8 mouse cellular contexts compared by ENCODE assay signal in the genomic region with DNA sequence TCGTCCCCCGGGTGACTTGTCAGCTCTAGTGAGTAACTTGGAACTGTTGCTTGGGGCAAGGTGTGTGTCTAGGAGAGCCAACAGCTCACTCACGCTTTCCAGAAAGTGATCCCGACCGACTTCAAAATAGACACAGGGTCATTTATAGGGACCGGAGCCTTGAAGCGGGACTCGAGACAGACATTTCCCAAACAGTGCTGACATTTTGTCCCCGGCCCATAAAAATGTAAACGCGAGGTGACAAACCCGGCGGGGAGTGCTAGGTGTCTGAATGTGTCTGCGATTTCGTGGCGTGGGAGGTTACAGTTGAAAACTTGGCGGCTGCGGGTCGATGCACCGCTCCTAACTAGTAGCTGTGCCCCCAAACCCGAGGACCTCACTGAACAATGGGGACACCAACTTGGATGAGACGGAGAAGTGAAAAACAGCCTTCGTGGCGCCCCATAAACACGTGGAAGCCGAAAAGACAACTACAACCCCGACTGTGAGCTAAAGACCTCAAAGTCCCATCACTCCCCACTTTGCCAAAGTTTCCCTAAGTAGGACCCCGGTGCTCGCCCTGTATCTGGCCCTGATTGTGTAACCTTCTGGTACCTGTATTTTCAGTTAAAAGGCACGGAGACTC. TPM values are rescaled to one million over a fixed set of nuclear protein-coding genes. Genes with fewer than 3 reads are reported as not detected.
DNase-seq lines count a peak whose midpoint lies in the region; ATAC-seq and TF ChIP-seq lines count a peak whose summit lies in the region.

No protein-coding gene starts in this region.

- H3K4me3 ChIP-seq in cerebellum, adult 2 months (replicated peaks; ENCODE audit: insufficient read depth, low read depth, low read length): peak overlapping the region; percentile 22
- H3K4me3 ChIP-seq in bone marrow, adult 2 months (replicated peaks; ENCODE audit: control insufficient read depth, low read depth, low read length): peak overlapping the region; percentile 63
- peak overlapping the region; percentile 56 for H3K4me3 ChIP-seq in liver, embryonic 13.5 days (replicated peaks)
- peak overlapping the region; percentile 55 for H3K4me3 ChIP-seq in olfactory bulb, adult 2 months (ENCODE audit: insufficient read depth, low read depth, low read length)

- H3K27me3 ChIP-seq in cerebellum, adult 2 months (ENCODE audit: control insufficient read depth, insufficient read depth, low read length): peaks cover 6% of the 10 kb centered on the region; the same call in 1 of the 2 replicates
- peaks cover 54% of the 10 kb centered on the region for H3K27me3 ChIP-seq in liver, embryonic 13.5 days

- TF ChIP-seq CTCF in cerebellum, adult 2 months (IDR thresholded peaks at IDR 0.05; ENCODE audit: borderline replicate concordance, insufficient read depth, low read depth, low read length): no peak
- no peak for TF ChIP-seq CTCF in bone marrow, adult 2 months (IDR thresholded peaks at IDR 0.05; ENCODE audit: control insufficient read depth, insufficient read depth, low read length)
- no peak for TF ChIP-seq CTCF in olfactory bulb, adult 2 months (IDR thresholded peaks at IDR 0.05; ENCODE audit: insufficient read depth, low read depth, low read length)

- TF ChIP-seq POLR2A in cerebellum, adult 2 months (IDR thresholded peaks at IDR 0.05; ENCODE audit: borderline replicate concordance, insufficient read depth, low read length): no peak
- no peak for TF ChIP-seq POLR2A in bone marrow, adult 2 months (IDR thresholded peaks at IDR 0.05; ENCODE audit: borderline replicate concordance, control insufficient read depth, low read depth, low read length)
- no peak for TF ChIP-seq POLR2A in olfactory bulb, adult 2 months (IDR thresholded peaks at IDR 0.05; ENCODE audit: insufficient read depth, low read depth, low read length)

- 1% methylated on average over 30 of the region's 30 CpGs for WGBS in cerebellum, adult 2 months
- WGBS in bone marrow, adult 2 months: 1% methylated on average over 30 of the region's 30 CpGs
- WGBS in liver, embryonic 13.5 days (ENCODE audit: insufficient replicate concordance): 1% methylated on average over 30 of the region's 30 CpGs
- WGBS in olfactory bulb, adult 2 months: 2% methylated on average over 30 of the region's 30 CpGs

- peak overlapping the region; percentile 75 for H3K4me2 ChIP-seq in liver, embryonic 13.5 days

- no peak overlapping the region for H3K9ac ChIP-seq in liver, embryonic 13.5 days

- no peaks in the 10 kb centered on the region for H3K36me3 ChIP-seq in liver, embryonic 13.5 days

- no peak overlapping the region for H3K27ac ChIP-seq in cerebellum, adult 2 months (ENCODE audit: insufficient read depth, low read length)
- H3K27ac ChIP-seq in bone marrow, adult 2 months (ENCODE audit: control insufficient read depth, insufficient read depth, low read depth, low read length, poor library complexity): no peak overlapping the region
- no peak overlapping the region for H3K27ac ChIP-seq in liver, embryonic 13.5 days
- H3K27ac ChIP-seq in olfactory bulb, adult 2 months (ENCODE audit: insufficient read depth, low read depth, low read length): no peak overlapping the region

- H3K9me3 ChIP-seq in liver, embryonic 13.5 days (replicated peaks): no peaks in the 10 kb centered on the region

- ATAC-seq in cerebellum, adult (ENCODE audit: insufficient number of reproducible peaks, low FRiP score, low TSS enrichment): no peak
- ATAC-seq in liver, embryonic 13.5 days (ENCODE audit: low read depth): no peak

- intact Hi-C loops in heart, postnatal 14 days (cut with DNase I): no loop called here
- intact Hi-C loops in gastrocnemius, postnatal 36 days (cut with DNase I): no loop called here

- DNase-seq in cerebellum, adult 2 months: no peak
- DNase-seq in heart, postnatal 14 days: peak; percentile 5 to 10
- DNase-seq in liver, embryonic 13.5 days: no peak
- DNase-seq in layer of hippocampus, postnatal 10 days (ENCODE audit: low spot score in 2 of 2): no peak
- no peak for DNase-seq in gastrocnemius, postnatal 36 days

- no peaks in the 10 kb centered on the region for H3K4me1 ChIP-seq in cerebellum, adult 2 months (ENCODE audit: control insufficient read depth, insufficient read depth, low read length)
- H3K4me1 ChIP-seq in bone marrow, adult 2 months (ENCODE audit: control insufficient read depth, insufficient read depth, low read length): peaks cover 2% of the 10 kb centered on the region; the same call in 1 of the 2 replicates
- peaks cover 4% of the 10 kb centered on the region; the same call in 1 of the 2 replicates for H3K4me1 ChIP-seq in liver, embryonic 13.5 days (replicated peaks)
- peaks cover 22% of the 10 kb centered on the region for H3K4me1 ChIP-seq in olfactory bulb, adult 2 months (ENCODE audit: control insufficient read depth, insufficient read depth, low read length)

RNA-seq across cellular contexts. Expression of a gene that starts 1.1 kb away (rescaled TPM):
- 0.59 and 0.63 TPM in 2 replicates for polyA plus RNA-seq in cerebellum, adult 2 months (2012; rRNA removed)
- 0.77 and 2.5 TPM in 2 replicates for polyA plus RNA-seq in bone marrow, adult 2 months (2011; ENCODE audit: insufficient read depth, insufficient read length, low replicate concordance, missing spikeins)
- total RNA-seq in heart, postnatal 14 days (2021): 1 to 10 TPM; 1.2 to 1.3 TPM
- polyA plus RNA-seq in liver, embryonic 13.5 days (2015; fragmentation: Nextera tagmentation; extraction: Ambion mirVana): 0.13 TPM in 2 replicates
- not detected in 2 replicates for polyA plus RNA-seq in olfactory bulb, adult 2 months (2012; ENCODE audit: insufficient read depth, insufficient read length, low replicate concordance, missing spikeins)
- 1 to 10 TPM; 5.9 to 6.4 TPM for total RNA-seq in layer of hippocampus, postnatal 10 days (2021)
- 1 to 10 TPM in 1 of 2 experiments, under 1 TPM in 1; 0.62 to 1.1 TPM for total RNA-seq in gastrocnemius, postnatal 36 days (2021)

Comparison
In these comparisons a context has a peak if more than half of its experiments do, and no peak if none do; other contexts are left out.
1. DNase-seq: peak in heart, postnatal 14 days (2 of 2); none in cerebellum, adult 2 months (0 of 2), liver, embryonic 13.5 days (single experiment), layer of hippocampus, postnatal 10 days (0 of 2) and gastrocnemius, postnatal 36 days (0 of 2).
2. Peak in every context shown above with its lines, with median percentiles within 50 percentile points of each other: H3K4me3 ChIP-seq.